Mouse (Mus musculus) heart, adult 8-10 months (tissue): ENCODE measurements around the gene Hectd1. TPM values are rescaled to one million over a fixed set of nuclear protein-coding genes. Genes with fewer than 3 reads are reported as not detected.

Experiments used
- DNase-seq: peaks from one replicate; pipeline ENCODE4 v3.0.0; 2022; ENCODE audit warnings: low spot score
- total RNA-seq, 4 experiments: library from RNA; stranded (reverse); gene quantifications; 2 replicates each; pipeline ENCODE4 v1.2.4; 2022

The Hectd1 gene
- total RNA-seq, 4 experiments from 2014 or later = 77.7 to 80.2 (median 79.4) TPM

GRCm38 (mm10) chr12:51843576-51844520 is 14.5 kb upstream of the Hectd1 start:
- DNase-seq = no peak

DNA sequence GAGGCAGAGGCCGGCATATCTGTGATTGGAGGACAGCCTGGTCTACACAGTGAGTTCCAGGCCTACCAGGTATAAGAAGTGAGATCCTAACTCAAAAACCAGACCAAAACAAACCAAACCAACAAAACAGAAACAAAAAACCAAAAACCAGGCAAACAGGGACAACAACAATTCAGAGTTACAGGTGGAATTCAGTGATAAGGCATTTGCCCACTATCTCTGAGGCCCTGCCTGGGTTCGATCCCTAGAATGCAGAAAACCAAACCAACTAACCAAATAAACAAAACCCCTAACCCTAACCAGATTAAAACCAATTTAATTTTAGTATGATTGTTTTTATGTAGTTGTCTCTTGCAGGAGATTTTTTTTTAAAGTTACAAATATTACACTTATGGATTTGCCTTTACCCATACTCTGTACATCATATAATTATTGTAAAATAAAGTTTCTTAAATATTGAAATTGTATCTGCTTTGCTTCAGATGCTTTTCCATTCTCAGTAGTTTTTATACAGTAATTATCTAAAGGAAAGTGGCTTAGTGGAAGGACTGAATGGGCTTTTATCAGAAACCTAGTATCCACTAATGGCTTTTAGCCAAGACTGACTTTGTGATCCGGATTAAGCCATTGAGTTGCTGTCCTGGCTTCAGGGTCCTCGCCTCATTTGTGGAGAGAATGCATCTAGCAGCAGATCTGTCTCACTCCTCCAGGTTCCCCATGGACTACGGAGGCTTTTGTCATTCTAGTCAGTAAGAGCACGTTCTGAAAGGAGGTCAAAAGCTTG is 12.9 kb upstream of the Hectd1 start:
- DNase-seq = no peak

- no peak for DNase-seq
Observed at GRCm38 (mm10) chr12:51839856-51840255, 10.5 kb upstream of the Hectd1 start.

DNA sequence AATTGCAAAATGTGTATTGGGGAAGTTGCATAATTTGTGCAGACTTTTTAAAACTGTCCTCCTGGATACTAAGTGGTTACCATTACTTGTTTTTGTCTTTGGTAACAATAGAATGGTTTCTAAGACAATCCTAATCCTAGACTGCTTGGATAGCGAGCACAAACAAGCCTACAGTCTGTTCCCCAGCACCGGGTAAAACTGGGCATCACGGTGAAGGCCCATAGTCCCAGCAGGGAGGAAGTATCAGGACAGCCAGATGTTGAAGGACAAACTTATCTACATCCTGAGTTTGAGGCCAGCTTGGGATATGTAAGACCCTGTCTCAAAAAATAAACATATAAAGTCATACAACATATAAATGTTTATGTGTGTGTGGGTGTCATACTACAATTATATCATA is 5.9 kb upstream of the Hectd1 start:
- no peak for DNase-seq

DNA sequence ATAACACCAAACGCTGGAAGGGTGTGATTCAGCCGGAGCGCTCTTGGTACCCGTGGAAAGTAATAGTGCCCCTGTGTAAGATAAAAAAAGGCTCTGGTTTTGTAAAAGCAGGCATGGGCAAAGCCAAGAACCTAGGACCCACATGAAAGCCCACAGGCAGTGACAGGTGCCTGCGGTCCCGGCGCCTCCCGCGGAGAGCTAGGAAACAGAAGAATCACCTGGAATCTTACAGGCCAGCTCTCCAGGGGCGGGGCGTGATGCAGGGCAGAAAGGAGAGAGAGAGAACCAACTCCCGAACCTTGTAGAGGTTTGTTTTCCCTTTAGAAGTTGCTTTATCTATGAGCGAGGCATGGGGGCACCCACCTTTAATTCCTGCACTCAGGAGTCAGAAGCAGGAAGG is 2.6 kb upstream of the Hectd1 start:
- no peak for DNase-seq

GRCm38 (mm10) chr12:51831296-51831695 is 2.0 kb upstream of the Hectd1 start:
- DNase-seq = no peak

DNA sequence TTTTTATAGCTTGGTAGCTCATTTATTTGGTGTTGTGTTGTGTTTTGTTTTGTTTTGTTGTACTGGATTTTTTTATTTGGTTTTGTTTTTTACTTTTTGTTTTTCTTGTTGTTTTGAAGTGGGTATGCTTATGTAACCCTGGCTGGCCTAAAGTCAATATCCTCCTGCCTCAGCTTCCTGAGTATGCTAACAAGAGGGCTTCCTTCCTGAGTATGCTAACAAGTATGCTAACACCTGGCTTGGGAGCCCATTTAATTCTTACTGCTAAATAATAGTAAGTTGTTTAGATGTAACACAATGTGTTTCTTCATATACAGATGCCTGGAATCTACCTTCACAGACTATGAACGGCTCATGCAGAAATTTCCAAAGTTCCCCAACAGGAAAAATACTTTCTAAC is 1.3 kb upstream of the Hectd1 start:
- no peak for DNase-seq

- peak; percentile 50 for DNase-seq
Observed at GRCm38 (mm10) chr12:51830077-51830402, 704 bp upstream of the Hectd1 start.

- peak; percentile 28 for DNase-seq
Observed at GRCm38 (mm10) chr12:51828716-51829289, 533 bp downstream of the Hectd1 start.

GRCm38 (mm10) chr12:51827958-51828650 is 1.2 kb downstream of the Hectd1 start:
- no peak for DNase-seq

DNA sequence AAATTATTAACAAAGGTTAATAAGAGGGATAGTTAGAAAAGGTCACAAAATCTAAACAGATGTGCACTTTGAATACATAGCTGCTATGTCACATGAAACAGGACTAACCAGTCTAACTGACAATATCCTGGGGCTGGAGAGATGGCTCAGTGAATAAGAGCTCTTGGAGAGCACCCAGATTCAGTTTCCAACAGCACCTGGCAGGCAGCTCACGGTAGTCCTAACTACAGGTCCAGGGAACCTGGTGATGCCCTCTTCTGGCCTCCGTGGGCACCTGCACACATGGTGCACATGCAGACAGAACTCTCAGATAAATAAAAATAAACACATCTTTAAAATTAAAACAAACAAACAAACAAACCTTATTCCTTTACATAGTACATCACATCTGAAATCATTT is 4.0 kb downstream of the Hectd1 start:
- DNase-seq = no peak

DNA sequence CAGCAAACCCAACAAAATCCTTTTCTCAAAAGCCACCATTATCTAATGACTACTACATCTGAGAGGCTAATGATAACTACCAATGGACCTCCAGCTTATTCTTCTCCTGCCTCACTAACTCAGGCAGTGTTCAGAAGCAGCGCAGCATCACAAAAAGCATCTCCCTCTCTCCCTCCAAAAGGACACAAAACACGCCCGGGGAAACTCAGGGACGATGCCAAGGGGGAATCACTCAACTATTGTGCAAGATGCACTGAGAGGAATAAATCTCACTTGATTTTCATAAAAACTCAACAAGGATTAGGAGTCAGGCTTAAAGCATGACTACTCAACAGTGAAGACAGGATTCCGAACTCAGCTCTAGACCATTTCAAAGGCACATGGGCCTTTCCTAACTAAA is 6.0 kb downstream of the Hectd1 start:
- DNase-seq = no peak

DNA sequence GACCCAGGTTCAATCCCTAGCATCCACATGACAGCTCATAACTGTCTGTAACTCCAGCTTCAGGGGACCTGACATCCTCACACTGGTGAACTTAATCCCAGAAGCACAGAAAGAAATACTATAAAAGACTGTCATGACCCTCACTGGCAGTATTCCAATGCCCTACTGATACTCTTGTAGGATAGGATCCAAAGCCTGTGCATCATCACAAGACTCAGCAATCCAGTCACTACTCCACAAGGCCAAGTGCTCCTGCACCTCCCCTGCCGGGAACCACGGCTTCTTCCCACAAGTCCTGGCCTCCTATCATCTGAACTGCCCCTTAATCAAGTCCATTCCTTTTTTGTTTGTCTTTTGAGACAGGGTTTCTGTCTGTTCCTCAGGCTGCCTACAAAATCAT is 6.5 kb downstream of the Hectd1 start:
- no peak for DNase-seq

GRCm38 (mm10) chr12:51822236-51822635 is 7.1 kb downstream of the Hectd1 start:
- DNase-seq = no peak

- DNase-seq = peak; percentile 22
Observed at GRCm38 (mm10) chr12:51821256-51821655, 8.1 kb downstream of the Hectd1 start.

DNA sequence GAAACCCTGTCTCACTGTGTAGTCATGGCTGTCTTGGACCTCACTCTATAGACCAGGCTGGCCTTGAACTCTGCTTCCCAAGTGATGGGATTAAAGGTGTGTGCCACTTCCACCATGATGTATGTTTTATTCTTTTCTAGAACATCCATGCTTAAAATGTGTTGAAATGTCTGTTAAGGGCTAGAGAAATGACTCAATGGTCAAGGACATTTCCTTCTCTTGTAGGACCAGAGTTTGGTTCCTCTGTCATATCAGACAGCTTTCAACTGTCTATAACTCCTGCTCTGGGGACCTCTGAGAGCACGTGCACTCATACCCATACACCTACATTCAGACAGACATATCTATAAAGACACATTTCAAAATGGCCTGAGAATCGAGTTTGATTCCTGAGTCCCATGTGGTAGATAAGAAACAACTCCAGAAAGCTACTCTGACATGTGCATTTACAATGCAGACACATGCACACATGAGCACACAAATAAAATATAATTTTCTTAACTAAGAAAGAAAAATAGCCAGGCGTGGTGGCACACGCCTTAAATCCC is 9.3 kb downstream of the Hectd1 start:
- no peak for DNase-seq

- no peak for DNase-seq
Observed at GRCm38 (mm10) chr12:51817815-51818613, 11.3 kb downstream of the Hectd1 start.

DNA sequence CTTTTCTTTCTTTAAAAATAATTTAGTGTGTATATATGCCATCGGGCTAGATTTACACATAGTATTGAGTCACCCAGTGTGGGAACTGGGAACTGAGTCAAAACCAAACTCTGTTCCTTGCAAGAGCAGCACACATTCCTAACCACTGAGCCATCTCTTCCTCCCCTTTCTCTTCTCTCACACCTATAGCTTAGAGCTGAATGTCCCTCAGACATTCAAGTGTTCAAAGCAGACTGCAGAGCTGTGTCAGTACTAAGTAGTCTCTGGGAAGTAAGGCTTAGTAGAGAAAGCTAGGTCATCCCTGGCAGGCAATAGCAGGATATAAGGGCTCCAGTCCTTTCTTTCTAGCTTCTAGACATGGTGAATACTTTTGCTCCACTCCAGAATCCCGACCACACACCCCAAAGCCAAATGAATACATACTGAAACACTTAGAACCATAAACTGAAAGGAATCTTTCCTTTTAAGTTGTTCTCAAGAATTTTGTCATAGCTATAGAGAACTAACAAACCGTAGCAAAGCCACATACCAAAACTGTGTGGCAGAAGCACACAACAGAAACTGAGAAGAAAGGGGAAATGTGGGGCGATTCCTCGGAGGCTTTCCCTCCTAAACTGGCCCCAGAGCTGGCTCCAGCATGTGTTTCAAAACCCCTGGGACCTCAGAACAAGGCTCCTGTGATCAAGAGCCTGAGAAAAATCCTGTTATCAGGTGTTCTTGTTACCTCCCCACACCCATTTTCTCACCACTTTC is 17.8 kb downstream of the Hectd1 start:
- DNase-seq = no peak

DNA sequence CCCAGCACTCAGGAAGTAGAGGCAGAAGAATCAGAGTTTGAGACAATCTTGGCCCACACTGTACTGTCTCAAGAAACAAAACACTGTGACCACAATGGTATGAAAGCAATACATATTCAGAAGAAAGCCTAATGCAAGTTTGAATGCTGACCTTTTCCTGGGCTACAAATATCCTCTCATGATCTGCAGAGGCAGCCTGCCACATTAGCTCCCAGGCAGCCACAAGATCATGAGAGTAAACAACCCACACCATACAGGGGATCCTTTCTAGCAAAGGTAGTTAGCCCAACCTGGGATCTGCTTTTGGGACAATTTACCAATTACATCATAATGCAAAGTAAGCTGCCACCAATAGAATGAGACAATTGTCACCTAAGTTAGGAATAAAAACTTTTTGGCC is 18.8 kb downstream of the Hectd1 start:
- DNase-seq = no peak

GRCm38 (mm10) chr12:51784842-51785241 is 44.5 kb downstream of the Hectd1 start:
- DNase-seq = no peak
